Mouse (Mus musculus) adrenal gland, postnatal 36 days (tissue): ENCODE results near the gene Fgf7. TPM values are rescaled to one million over a fixed set of nuclear protein-coding genes. Genes with fewer than 3 reads are reported as not detected.

Source experiments
- DNase-seq, 2 experiments: peaks; one replicate each; pipeline ENCODE4 v3.0.0; 2021; ENCODE audit warnings: mixed read lengths in 1 of 2
- total RNA-seq, 2 experiments: library from RNA; stranded (reverse); gene quantifications; 2 replicates each; pipeline ENCODE4 v1.2.3; 2021

Fgf7 gene
- total RNA-seq, 2 experiments from 2014 or later: 0.72 to 1.1 TPM

DNA sequence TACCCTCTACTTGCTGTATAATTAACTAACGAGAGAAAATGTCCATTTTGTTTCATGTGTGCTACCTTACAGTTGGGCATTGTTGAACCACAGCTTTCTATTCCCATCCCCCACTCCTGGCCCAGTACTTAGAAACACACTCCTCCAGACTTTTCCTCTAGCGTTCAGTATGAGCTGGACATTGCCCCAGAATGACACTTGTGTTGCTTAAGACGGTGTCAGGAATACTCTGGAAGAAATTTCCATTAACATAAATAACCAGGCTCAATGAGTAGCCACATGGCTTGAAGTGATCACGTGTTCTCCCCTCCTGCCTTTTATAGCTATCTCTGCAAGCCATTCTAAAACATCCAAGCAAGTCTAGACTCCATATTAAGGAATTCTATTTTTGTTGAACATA is 26.1 kb downstream of the Fgf7 start:
- no peak for DNase-seq

GRCm38 (mm10) chr2:126061037-126061773 is 26.7 kb downstream of the Fgf7 start:
- no peak for DNase-seq

DNA sequence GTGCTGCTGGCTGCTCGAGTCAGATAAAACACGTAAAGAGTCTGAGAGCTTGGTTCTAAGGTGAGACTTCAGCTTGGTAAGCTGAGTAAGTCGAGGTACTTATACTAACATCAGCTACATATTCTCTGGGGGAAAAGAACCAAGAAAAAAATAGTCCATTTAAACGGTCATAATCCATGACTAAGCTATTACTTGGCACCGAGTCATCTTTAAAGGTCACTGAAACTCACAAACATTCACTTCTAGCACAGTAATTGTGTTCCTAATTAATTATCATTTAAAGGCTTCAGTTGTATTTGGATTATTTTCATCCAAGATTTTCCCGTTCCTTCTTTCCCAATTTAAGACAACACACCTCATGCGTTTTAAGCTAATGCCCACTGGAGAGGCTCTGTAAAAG is 28.4 kb downstream of the Fgf7 start:
- DNase-seq: no peak

- DNase-seq: no peak
Measured at GRCm38 (mm10) chr2:126064814-126065213, 30.4 kb downstream of the Fgf7 start.

DNA sequence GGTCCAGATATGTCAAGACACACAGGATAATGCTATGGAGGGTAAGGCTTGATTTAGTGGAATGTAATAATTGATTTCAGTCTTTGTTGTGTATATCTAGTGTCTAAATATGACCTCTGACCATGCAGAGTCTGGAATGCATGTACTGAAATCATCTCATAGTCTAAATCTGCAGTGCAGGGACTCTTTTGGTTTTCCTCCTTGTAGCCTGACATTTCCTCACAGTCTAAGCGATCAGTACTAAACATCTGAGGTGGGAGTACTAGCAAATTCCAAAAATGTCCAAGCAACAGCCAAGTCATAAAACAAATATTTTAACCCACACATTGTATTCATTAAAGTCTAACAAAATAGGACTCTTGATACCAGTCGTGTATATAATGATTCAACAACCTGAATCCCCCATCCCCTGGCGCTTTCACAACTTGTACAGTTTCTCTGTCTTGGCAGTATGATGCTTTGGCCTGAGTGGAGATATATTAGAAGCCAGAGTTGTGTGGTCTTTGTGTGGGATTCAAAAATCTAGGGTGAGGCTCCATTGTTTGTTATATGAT is 30.9 kb downstream of the Fgf7 start:
- DNase-seq: no peak

DNA sequence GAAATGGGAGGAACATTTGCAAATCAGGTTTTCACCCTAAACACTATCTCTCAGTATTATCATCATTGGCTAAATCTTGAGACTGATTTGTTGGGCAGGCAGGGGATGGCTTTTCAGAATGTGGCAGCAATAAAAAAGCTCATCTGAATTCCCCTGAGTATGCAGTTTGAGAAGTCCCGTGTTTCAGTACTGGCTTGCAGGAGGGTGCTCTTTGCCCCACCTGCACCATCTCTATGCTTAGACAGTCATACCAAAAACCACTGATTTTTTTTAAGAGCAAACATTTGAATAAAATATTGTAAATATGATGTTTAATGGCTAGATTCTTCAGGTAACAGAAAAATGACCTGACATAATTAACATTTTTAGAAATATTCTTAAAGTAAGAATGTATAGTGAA is 35.3 kb downstream of the Fgf7 start:
- DNase-seq: no peak

DNA sequence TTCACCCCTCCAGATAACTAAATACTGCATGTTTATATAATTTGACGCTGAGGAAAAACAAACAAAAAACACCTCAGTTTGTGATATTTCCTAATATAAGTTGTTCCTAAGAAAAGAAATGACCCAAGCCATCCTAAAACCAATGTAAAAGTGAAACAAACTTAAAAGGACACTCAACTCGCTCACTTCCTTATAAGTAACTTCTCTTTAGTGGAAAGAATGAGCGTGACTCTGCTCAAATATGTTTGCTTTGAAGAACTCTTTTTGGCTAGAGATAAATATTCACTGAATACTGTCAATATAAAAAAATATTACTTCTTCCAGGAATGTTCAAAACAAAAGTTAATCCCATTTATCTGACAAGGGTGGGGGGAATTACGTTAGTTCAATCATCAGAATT is 39.3 kb downstream of the Fgf7 start:
- no peak for DNase-seq

DNA sequence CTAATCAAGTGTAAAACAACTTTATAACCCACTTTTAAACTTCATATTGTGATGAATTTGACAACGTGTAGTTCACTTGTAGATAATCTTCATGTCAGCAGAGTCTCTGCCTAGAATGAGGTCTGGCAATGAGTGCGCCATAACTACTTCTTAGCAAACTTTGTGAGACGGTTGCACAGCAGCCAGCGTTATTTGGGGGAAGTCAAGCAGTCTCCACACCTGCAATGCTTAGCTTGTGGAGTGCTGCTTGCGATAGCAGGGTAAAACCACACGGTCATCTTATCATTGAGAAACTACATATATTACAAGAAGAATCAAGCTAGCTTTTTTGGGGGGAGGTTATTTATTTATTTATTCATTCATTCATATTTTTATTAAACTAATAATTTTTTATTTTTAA is 42.0 kb downstream of the Fgf7 start:
- no peak for DNase-seq

- DNase-seq: peak in 1 of 2 experiments; percentile 7
Measured at GRCm38 (mm10) chr2:126079086-126079485, 44.6 kb downstream of the Fgf7 start.

DNA sequence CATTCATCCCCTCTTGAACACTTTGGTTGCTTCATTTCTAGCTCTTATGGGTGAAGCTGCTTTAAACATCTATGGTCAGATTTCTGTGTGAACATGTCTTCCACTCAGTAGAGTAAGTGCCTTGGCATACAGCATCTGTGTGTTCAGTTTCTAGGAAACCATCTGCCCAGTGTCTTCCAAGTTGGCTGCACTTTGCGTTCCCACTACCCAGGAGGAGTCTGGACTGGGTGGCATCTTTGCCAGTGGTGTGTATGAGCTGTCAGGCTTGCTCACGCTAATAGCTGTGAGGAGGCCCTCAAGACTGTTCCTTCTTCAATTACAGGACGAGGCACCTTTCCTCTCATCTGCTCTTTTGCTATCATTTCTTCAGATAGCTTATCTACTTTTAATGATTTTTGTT is 49.9 kb downstream of the Fgf7 start:
- DNase-seq: no peak

- DNase-seq: no peak
Measured at GRCm38 (mm10) chr2:126086187-126086586, 51.7 kb downstream of the Fgf7 start.

DNA sequence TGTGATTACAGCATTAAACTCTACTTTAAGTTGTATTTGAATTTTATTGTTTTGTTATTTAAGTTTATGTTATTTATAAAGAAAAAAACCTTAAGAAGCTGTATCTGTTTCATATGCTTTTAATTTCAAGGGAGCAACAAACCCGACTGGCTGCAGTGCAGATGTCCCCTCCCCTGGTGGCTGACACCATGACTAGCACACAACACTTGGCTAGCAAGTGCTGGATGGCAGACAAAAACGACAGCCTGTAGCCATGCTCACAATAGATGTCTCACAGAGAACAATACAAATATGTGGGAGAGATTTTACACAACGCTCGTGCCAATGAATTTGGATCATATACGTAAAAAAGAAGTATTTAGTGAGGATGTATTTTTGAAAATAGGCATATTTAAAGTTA is 56.0 kb downstream of the Fgf7 start:
- no peak for DNase-seq

- no peak for DNase-seq
Measured at GRCm38 (mm10) chr2:126094616-126095015, 60.2 kb downstream of the Fgf7 start.

Other genes with a start within 250 kb of the Fgf7 start
- 10 to 100 TPM; 68.1 to 80.4 TPM for gene Galk2, start 175.5 kb upstream of the Fgf7 start, total RNA-seq
- 100 to 1,000 TPM; 168 TPM for gene Cops2, start 175.5 kb upstream of the Fgf7 start, total RNA-seq
- gene Fam227b, start 117.3 kb downstream of the Fgf7 start, total RNA-seq: under 1 TPM in 1 of 2 experiments, not detected in 1; 0.23 TPM
- 10 to 100 TPM; 10.2 to 12.8 TPM for gene Dtwd1, start 117.5 kb downstream of the Fgf7 start, total RNA-seq
- gene Gm17555, start 180.4 kb downstream of the Fgf7 start, total RNA-seq: not detected